Comparison of ENCODE assay signal across 9 mouse cellular contexts in the genomic region with DNA sequence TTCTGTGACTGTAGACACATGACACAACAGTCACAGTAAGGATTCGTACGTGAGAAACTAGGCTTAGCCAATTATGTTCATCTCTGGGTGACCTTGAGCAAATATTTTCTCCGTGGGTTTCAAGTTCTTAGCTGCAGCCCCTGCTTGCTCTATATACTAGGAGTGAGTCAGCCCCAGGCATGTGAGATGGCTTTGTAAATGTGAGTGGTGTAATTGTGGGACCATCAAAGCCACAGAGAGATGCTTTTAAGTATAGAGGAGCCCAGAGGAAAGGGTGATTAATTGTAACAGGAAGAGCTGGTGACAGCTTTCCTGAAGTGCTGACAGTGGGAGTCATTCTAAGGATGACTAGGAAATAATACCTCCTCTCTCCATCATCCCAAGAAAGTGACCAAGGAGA.
DNase-seq lines count a peak whose midpoint lies in the region; ATAC-seq lines count a peak whose summit lies in the region.
"Had no signal": no experiment of that assay in that cellular context is flagged by ENCODE, and none has a peak within 500 bp of the region (broad histone marks: within the 10 kb centered on the region; RNA-seq: fewer than 3 reads in every experiment).

No protein-coding gene starts in this region.

- peaks cover 4% of the 10 kb centered on the region for H3K9me3 ChIP-seq in heart, embryonic 16.5 days (replicated peaks; ENCODE audit: control insufficient read depth, low read length)
- H3K9me3 ChIP-seq in neural tube, embryonic 11.5 days (ENCODE audit: control insufficient read depth, low read length) = no peaks in the 10 kb centered on the region
- no peaks in the 10 kb centered on the region for H3K9me3 ChIP-seq in neural tube, embryonic 15.5 days (replicated peaks)
- H3K9me3 ChIP-seq in hindbrain, embryonic 15.5 days = no peaks in the 10 kb centered on the region
- no peaks in the 10 kb centered on the region for H3K9me3 ChIP-seq in stomach, embryonic 16.5 days (replicated peaks; ENCODE audit: control insufficient read depth, low read length)

- no peak overlapping the region for H3K4me3 ChIP-seq in heart, embryonic 16.5 days (ENCODE audit: low read length)
- no peak overlapping the region for H3K4me3 ChIP-seq in neural tube, embryonic 11.5 days (ENCODE audit: low read depth, low read length)
- H3K4me3 ChIP-seq in neural tube, embryonic 15.5 days (replicated peaks) = no peak overlapping the region
- H3K4me3 ChIP-seq in hindbrain, embryonic 15.5 days = no peak overlapping the region
- no peak overlapping the region for H3K4me3 ChIP-seq in stomach, embryonic 16.5 days (replicated peaks; ENCODE audit: low read length)

- 0 out of 2 replicates have a peak overlapping the region, but pooled peaks have one; percentile 8 for H3K27ac ChIP-seq in heart, embryonic 16.5 days (ENCODE audit: low read length)
- H3K27ac ChIP-seq in neural tube, embryonic 11.5 days (ENCODE audit: low read depth, low read length) = peak overlapping the region; percentile 50
- H3K27ac ChIP-seq in neural tube, embryonic 15.5 days (replicated peaks) = no peak overlapping the region; the same call in 1 of the 2 replicates
- 0 out of 2 replicates have a peak overlapping the region, but pooled peaks have one; percentile 1 for H3K27ac ChIP-seq in hindbrain, embryonic 15.5 days (replicated peaks)
- no peak overlapping the region for H3K27ac ChIP-seq in stomach, embryonic 16.5 days (ENCODE audit: low read length)

- H3K27me3 ChIP-seq in heart, embryonic 16.5 days (ENCODE audit: control insufficient read depth, insufficient read depth, low read length) = no peaks in the 10 kb centered on the region
- no peaks in the 10 kb centered on the region for H3K27me3 ChIP-seq in neural tube, embryonic 11.5 days (ENCODE audit: control insufficient read depth, insufficient read depth, low read length)
- no peaks in the 10 kb centered on the region for H3K27me3 ChIP-seq in neural tube, embryonic 15.5 days (replicated peaks)
- no peaks in the 10 kb centered on the region for H3K27me3 ChIP-seq in hindbrain, embryonic 15.5 days
- H3K27me3 ChIP-seq in stomach, embryonic 16.5 days (ENCODE audit: control insufficient read depth, insufficient read depth, low read length) = no peaks in the 10 kb centered on the region

- H3K9ac ChIP-seq in heart, embryonic 16.5 days (ENCODE audit: low read length) = no peak overlapping the region
- no peak overlapping the region for H3K9ac ChIP-seq in neural tube, embryonic 11.5 days (ENCODE audit: low read length)
- H3K9ac ChIP-seq in neural tube, embryonic 15.5 days (replicated peaks) = no peak overlapping the region
- no peak overlapping the region for H3K9ac ChIP-seq in hindbrain, embryonic 15.5 days
- 0 out of 2 replicates have a peak overlapping the region, but pooled peaks have one; percentile 13 for H3K9ac ChIP-seq in stomach, embryonic 16.5 days (ENCODE audit: low read length)

- H3K4me2 ChIP-seq in heart, embryonic 16.5 days (ENCODE audit: low read depth, low read length) = no peak overlapping the region
- no peak overlapping the region for H3K4me2 ChIP-seq in neural tube, embryonic 11.5 days (ENCODE audit: low read depth)
- no peak overlapping the region for H3K4me2 ChIP-seq in neural tube, embryonic 15.5 days
- H3K4me2 ChIP-seq in hindbrain, embryonic 15.5 days = no peak overlapping the region
- H3K4me2 ChIP-seq in stomach, embryonic 16.5 days (ENCODE audit: low read depth, low read length) = no peak overlapping the region

- DNase-seq in heart, adult 8-10 months (ENCODE audit: low spot score) = no peak
- no peak for DNase-seq in neural tube, embryonic 11.5 days (ENCODE audit: low spot score)
- DNase-seq in spleen, adult 12 weeks (ENCODE audit: low spot score) = no peak
- DNase-seq in cerebellum, postnatal 4 days (ENCODE audit: low spot score in 2 of 2) = no peak
- DNase-seq: spleen, adult 18-20 months had no signal

- 33% methylated on average over 3 of the region's 3 CpGs for WGBS in heart, embryonic 16.5 days
- WGBS in neural tube, embryonic 11.5 days = 57% methylated on average over 3 of the region's 3 CpGs
- 26% methylated on average over 3 of the region's 3 CpGs for WGBS in neural tube, embryonic 15.5 days
- WGBS in hindbrain, embryonic 15.5 days = 43% methylated on average over 3 of the region's 3 CpGs
- WGBS in stomach, embryonic 16.5 days = 42% methylated on average over 3 of the region's 3 CpGs

- H3K4me1 ChIP-seq in heart, embryonic 16.5 days (ENCODE audit: control insufficient read depth, insufficient read depth, low read length) = peaks cover 10% of the 10 kb centered on the region
- peaks cover 11% of the 10 kb centered on the region for H3K4me1 ChIP-seq in neural tube, embryonic 11.5 days (ENCODE audit: control insufficient read depth, insufficient read depth, low read length)
- H3K4me1 ChIP-seq in neural tube, embryonic 15.5 days = peaks cover 32% of the 10 kb centered on the region
- H3K4me1 ChIP-seq in hindbrain, embryonic 15.5 days (replicated peaks) = peaks cover 27% of the 10 kb centered on the region
- peaks cover 19% of the 10 kb centered on the region; the same call in 1 of the 2 replicates for H3K4me1 ChIP-seq in stomach, embryonic 16.5 days (ENCODE audit: control insufficient read depth, insufficient read depth, low read length)

- no peak for ATAC-seq in heart, embryonic 16.5 days (replicated peaks; ENCODE audit: extremely low read depth, insufficient read depth, low FRiP score)
- no peak for ATAC-seq in neural tube, embryonic 11.5 days (ENCODE audit: insufficient read depth, low FRiP score, low TSS enrichment)
- no peak; the same call in 1 of the 2 replicates for ATAC-seq in neural tube, embryonic 15.5 days (ENCODE audit: low FRiP score)
- 0 out of 2 replicates have a peak, but pooled peaks have one; percentile 5 for ATAC-seq in hindbrain, embryonic 15.5 days (ENCODE audit: low FRiP score, low read depth)
- no peak for ATAC-seq in stomach, embryonic 16.5 days (ENCODE audit: insufficient read depth, low FRiP score)

- H3K36me3 ChIP-seq in heart, embryonic 16.5 days (ENCODE audit: control insufficient read depth, insufficient read depth) = no peaks in the 10 kb centered on the region
- no peaks in the 10 kb centered on the region for H3K36me3 ChIP-seq in neural tube, embryonic 11.5 days (ENCODE audit: control insufficient read depth, insufficient read depth, low read length)
- H3K36me3 ChIP-seq in neural tube, embryonic 15.5 days = peaks cover 10% of the 10 kb centered on the region
- no peaks in the 10 kb centered on the region for H3K36me3 ChIP-seq in hindbrain, embryonic 15.5 days
- no peaks in the 10 kb centered on the region for H3K36me3 ChIP-seq in stomach, embryonic 16.5 days (ENCODE audit: control insufficient read depth, insufficient read depth, low read length)

Comparison
In these comparisons a context has a peak if more than half of its experiments do, and no peak if none do; other contexts are left out.
1. H3K27ac ChIP-seq: peak in heart, embryonic 16.5 days (single experiment), neural tube, embryonic 11.5 days (single experiment) and hindbrain, embryonic 15.5 days (single experiment); none in neural tube, embryonic 15.5 days (single experiment) and stomach, embryonic 16.5 days (single experiment).